Mouse (Mus musculus): ENCODE measurements around the gene Cbl. TPM values are rescaled to one million over a fixed set of nuclear protein-coding genes. Genes with fewer than 3 reads are reported as not detected.

The Cbl gene
- polyA plus RNA-seq, 1 experiment from 2014 or later = 19.2 TPM

DNA sequence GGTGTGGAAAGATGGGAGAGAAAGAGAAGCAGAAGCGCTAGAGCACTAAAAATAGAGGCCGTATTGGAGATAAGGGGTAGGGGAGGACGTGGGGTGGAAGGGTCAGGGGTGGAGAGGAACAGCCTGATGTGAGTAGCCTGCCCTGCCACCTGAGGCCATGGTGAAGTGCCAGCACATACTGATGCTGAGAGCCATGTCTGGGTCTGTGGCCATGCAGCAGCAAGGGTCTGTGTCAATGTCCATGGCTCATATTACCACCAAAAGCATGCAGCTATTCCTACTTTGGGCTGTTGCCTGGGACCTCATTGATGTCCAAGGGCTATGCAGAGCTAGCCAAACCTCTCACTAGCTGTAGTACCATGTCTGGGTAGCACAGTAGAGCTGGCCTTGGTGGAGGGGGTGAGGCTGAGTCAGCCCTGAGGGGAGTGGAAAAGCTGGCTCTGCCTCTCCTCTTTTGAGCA, 63.1 kb downstream of the Cbl start:
- DNase-seq (ENCODE audit: low spot score) = no peak
- Histone ChIP-seq H3K4me2 (ENCODE audit: low read depth, severe bottlenecking) (no peak overlapping the region), H3K4me1 (ENCODE audit: control insufficient read depth, insufficient read depth, low read length) (no peaks in the 10 kb centered on the region), H3K4me3 (ENCODE audit: low read depth, low read length) (no peak overlapping the region), H3K9me3 (ENCODE audit: control insufficient read depth, low read length) (no peaks in the 10 kb centered on the region), H3K27me3 (ENCODE audit: control insufficient read depth, insufficient read depth, low read length) (no peaks in the 10 kb centered on the region), H3K27ac (replicated peaks; ENCODE audit: low read depth, low read length) (no peak overlapping the region), H3K36me3 (ENCODE audit: control insufficient read depth, insufficient read depth, low read length) (peaks cover 4% of the 10 kb centered on the region; the same call in 1 of the 2 replicates), H3K9ac (ENCODE audit: low read length) (no peak overlapping the region)
- ATAC-seq (ENCODE audit: insufficient number of reproducible peaks, low FRiP score, low TSS enrichment, low read depth) = no peak
- 90% methylated on average over 3 of the region's 3 CpGs for WGBS

DNA sequence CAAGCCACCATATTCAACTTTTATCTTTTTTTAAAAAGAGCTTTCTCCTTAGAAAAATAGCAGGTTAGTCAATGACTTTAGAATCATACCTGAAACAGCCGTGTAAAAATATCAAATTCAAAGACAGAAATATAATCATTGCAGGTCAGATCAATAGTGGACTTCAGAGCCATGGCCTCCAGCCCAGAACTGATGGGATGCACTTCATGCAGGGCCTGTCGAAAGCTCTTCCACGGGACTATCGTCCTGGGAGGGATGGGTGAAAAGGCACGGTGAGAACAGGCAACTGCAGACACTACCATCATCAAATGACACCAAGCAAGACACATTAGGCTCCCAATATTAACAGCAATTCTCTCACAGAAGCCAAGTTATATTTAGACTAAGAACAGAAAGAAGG, 64.9 kb downstream of the Cbl start:
- H3K27ac ChIP-seq (replicated peaks; ENCODE audit: low read depth, low read length) = no peak overlapping the region

DNA sequence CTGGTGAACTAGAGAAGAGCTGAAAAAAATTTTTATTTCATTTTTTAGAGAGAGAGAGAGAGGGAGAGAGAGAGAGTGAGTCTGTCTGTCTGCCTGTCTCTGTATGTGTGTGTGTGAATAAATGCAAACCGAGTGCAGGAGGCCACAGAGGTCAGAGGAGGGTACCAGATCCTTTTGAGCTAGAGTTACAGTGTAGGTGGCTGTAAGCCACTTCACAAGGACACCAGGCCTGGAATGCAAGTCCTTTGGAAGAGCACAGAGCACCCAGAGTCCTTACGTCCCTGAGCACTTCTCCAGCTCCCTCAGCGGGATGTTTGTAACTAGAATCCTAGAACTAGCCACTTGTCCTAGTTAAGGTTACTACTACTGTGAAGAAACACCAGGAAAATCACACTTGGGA, 74.0 kb downstream of the Cbl start:
- Histone ChIP-seq H3K9me3 (ENCODE audit: control insufficient read depth, low read length) (no peaks in the 10 kb centered on the region), H3K4me2 (ENCODE audit: low read depth, severe bottlenecking) (no peak overlapping the region), H3K4me3 (ENCODE audit: low read depth, low read length) (no peak overlapping the region), H3K9ac (ENCODE audit: low read length) (no peak overlapping the region), H3K27ac (replicated peaks; ENCODE audit: low read depth, low read length) (no peak overlapping the region), H3K36me3 (ENCODE audit: control insufficient read depth, insufficient read depth, low read length) (peaks cover 29% of the 10 kb centered on the region; the same call in 1 of the 2 replicates), H3K27me3 (ENCODE audit: control insufficient read depth, insufficient read depth, low read length) (no peaks in the 10 kb centered on the region), H3K4me1 (ENCODE audit: control insufficient read depth, insufficient read depth, low read length) (no peaks in the 10 kb centered on the region)
- 85% methylated on average over 3 of the region's 3 CpGs for WGBS
- DNase-seq (ENCODE audit: low spot score) (no peak), ATAC-seq (ENCODE audit: insufficient number of reproducible peaks, low FRiP score, low TSS enrichment, low read depth) (no peak)

More for the DNA sequence above, 64.9 kb downstream of the Cbl start:
- peaks cover 7% of the 10 kb centered on the region; the same call in 1 of the 2 replicates for H3K36me3 ChIP-seq (ENCODE audit: control insufficient read depth, insufficient read depth, low read length)
- no peaks in the 10 kb centered on the region for H3K4me1 ChIP-seq (ENCODE audit: control insufficient read depth, insufficient read depth, low read length)
- ATAC-seq (ENCODE audit: insufficient number of reproducible peaks, low FRiP score, low TSS enrichment, low read depth) (no peak), DNase-seq (ENCODE audit: low spot score) (no peak)
- H3K4me2 ChIP-seq (ENCODE audit: low read depth, severe bottlenecking) = no peak overlapping the region
- H3K9me3 ChIP-seq (ENCODE audit: control insufficient read depth, low read length) = no peaks in the 10 kb centered on the region
- no peak overlapping the region for H3K4me3 ChIP-seq (ENCODE audit: low read depth, low read length)
- 89% methylated on average over 5 of the region's 5 CpGs for WGBS
- H3K27me3 ChIP-seq (ENCODE audit: control insufficient read depth, insufficient read depth, low read length) = no peaks in the 10 kb centered on the region
- H3K9ac ChIP-seq (ENCODE audit: low read length) = no peak overlapping the region

DNA sequence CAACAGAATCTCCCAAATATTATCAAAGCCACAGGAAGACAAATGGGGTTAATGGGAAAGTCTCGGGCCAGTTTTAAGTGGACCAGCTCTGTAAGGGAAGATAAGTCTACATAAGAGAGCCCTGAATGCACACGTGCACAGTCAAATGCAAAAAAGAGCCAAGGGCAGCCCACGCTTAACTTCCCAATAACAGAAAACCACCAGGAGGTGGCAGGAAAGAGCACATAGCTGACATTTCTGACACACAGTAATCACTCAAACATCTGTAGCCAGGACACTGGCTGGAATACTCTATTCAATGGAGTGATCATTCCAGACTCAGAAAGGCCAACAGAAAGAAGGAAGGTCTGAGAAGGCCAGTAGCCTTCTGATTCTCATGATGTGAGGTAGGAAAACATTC, 86.6 kb downstream of the Cbl start:
- ATAC-seq (ENCODE audit: insufficient number of reproducible peaks, low FRiP score, low TSS enrichment, low read depth) = no peak
- no peak for DNase-seq (ENCODE audit: low spot score)
- Histone ChIP-seq H3K9ac (ENCODE audit: low read length) (no peak overlapping the region), H3K9me3 (ENCODE audit: control insufficient read depth, low read length) (no peaks in the 10 kb centered on the region), H3K36me3 (ENCODE audit: control insufficient read depth, insufficient read depth, low read length) (0 out of 2 replicates have a peak, but pooled peaks cover 5% of the 10 kb centered on the region), H3K4me3 (ENCODE audit: low read depth, low read length) (no peak overlapping the region), H3K4me2 (ENCODE audit: low read depth, severe bottlenecking) (no peak overlapping the region), H3K4me1 (ENCODE audit: control insufficient read depth, insufficient read depth, low read length) (no peaks in the 10 kb centered on the region), H3K27me3 (ENCODE audit: control insufficient read depth, insufficient read depth, low read length) (no peaks in the 10 kb centered on the region), H3K27ac (replicated peaks; ENCODE audit: low read depth, low read length) (no peak overlapping the region)
- WGBS = 81% methylated on average over 3 of the region's 3 CpGs

DNA sequence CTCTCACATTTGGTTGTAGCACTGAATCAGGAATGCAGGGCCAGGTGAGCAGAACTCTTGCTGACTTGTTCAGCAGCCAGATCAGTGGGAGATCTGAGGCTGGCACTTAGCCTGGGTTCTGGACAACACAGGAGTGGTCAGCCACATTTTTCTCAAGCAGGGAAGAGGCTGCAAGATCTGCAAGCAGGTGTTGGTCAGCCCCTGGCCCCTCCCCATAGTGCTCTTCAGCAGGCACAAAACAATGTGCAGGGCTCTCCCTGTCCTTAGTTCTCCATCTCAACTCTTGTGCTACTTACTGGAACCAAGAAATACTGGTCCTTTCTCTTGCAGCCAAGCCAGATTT, 89.2 kb downstream of the Cbl start:
- H3K4me3 ChIP-seq (ENCODE audit: low read depth, low read length) = no peak overlapping the region
- H3K27me3 ChIP-seq (ENCODE audit: control insufficient read depth, insufficient read depth, low read length) = no peaks in the 10 kb centered on the region
- no peak overlapping the region for H3K4me2 ChIP-seq (ENCODE audit: low read depth, severe bottlenecking)
- DNase-seq (ENCODE audit: low spot score) = no peak
- no peak overlapping the region for H3K27ac ChIP-seq (replicated peaks; ENCODE audit: low read depth, low read length)
- H3K9ac ChIP-seq (ENCODE audit: low read length) = no peak overlapping the region
- H3K36me3 ChIP-seq (ENCODE audit: control insufficient read depth, insufficient read depth, low read length) = peaks cover 5% of the 10 kb centered on the region; the same call in 1 of the 2 replicates
- no peaks in the 10 kb centered on the region for H3K9me3 ChIP-seq (ENCODE audit: control insufficient read depth, low read length)
- no peak for ATAC-seq (ENCODE audit: insufficient number of reproducible peaks, low FRiP score, low TSS enrichment, low read depth)
- no peaks in the 10 kb centered on the region for H3K4me1 ChIP-seq (ENCODE audit: control insufficient read depth, insufficient read depth, low read length)

DNA sequence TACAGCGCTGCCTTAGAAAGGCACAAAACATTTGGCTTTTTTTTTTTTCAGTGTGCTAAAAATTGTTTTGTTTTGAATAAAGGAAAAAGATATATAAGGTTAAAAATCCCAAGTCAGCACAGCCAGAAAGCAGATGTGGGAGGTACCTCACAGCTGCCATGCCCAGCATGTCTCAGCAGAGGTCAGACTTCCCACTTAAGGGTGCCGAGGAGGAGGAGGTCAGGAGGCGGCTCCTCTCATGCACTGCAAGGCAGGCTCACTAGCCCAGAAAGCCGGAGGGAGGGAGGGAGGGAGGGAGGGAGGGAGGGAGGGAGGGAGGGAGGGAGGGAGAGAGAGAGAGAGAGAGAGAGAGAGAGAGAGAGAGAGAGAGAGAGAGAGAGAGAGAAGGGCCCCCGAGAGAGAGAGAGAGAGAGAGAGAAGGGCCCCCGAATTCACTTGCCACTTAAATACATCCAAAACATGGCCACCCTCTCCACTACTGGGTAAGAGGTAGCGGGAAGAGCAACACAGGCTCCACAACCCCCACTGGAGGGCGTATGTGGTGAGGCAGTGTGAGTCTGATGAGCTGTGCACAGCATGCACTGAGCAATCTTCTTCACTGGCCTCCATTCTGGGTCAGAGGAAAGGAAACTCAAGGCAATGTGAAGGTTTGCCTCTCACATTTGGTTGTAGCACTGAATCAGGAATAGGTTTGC, 89.7 kb downstream of the Cbl start:
- Histone ChIP-seq H3K9ac (ENCODE audit: low read length) (no peak overlapping the region), H3K27me3 (ENCODE audit: control insufficient read depth, insufficient read depth, low read length) (no peaks in the 10 kb centered on the region), H3K36me3 (ENCODE audit: control insufficient read depth, insufficient read depth, low read length) (peaks cover 3% of the 10 kb centered on the region; the same call in 1 of the 2 replicates), H3K4me3 (ENCODE audit: low read depth, low read length) (no peak overlapping the region), H3K9me3 (ENCODE audit: control insufficient read depth, low read length) (no peaks in the 10 kb centered on the region), H3K27ac (replicated peaks; ENCODE audit: low read depth, low read length) (no peak overlapping the region), H3K4me2 (ENCODE audit: low read depth, severe bottlenecking) (no peak overlapping the region), H3K4me1 (ENCODE audit: control insufficient read depth, insufficient read depth, low read length) (no peaks in the 10 kb centered on the region)
- DNase-seq (ENCODE audit: low spot score) = no peak
- 33% methylated on average over 7 of the region's 8 CpGs for WGBS
- no peak for ATAC-seq (ENCODE audit: insufficient number of reproducible peaks, low FRiP score, low TSS enrichment, low read depth)

DNA sequence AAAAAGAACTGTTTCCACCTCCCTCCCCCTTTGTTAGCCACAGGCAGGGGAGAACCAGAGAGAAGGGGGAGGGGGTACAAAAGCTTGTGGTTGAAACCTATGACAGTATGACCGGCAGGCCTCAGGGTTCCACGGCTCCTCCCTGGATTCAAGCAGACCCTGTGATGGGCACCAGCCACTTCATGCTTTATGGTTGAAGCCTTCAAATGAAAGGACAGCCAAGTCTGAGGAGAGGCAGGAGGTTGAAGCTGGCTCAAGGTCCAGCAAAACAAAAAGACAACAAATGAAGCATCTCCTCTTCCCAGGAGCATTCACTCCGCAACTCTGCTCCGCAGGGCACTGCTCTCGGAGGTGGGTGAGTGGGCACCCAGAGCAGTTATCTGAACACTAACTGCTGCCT, 90.4 kb downstream of the Cbl start:
- Histone ChIP-seq H3K9me3 (ENCODE audit: control insufficient read depth, low read length) (no peaks in the 10 kb centered on the region), H3K4me1 (ENCODE audit: control insufficient read depth, insufficient read depth, low read length) (no peaks in the 10 kb centered on the region), H3K4me2 (ENCODE audit: low read depth, severe bottlenecking) (no peak overlapping the region), H3K27ac (replicated peaks; ENCODE audit: low read depth, low read length) (no peak overlapping the region), H3K36me3 (ENCODE audit: control insufficient read depth, insufficient read depth, low read length) (peaks cover 2% of the 10 kb centered on the region; the same call in 1 of the 2 replicates), H3K4me3 (ENCODE audit: low read depth, low read length) (no peak overlapping the region), H3K27me3 (ENCODE audit: control insufficient read depth, insufficient read depth, low read length) (no peaks in the 10 kb centered on the region), H3K9ac (ENCODE audit: low read length) (no peak overlapping the region)
- 94% methylated on average over 5 of the region's 5 CpGs for WGBS
- ATAC-seq (ENCODE audit: insufficient number of reproducible peaks, low FRiP score, low TSS enrichment, low read depth) = no peak
- DNase-seq (ENCODE audit: low spot score) = no peak

DNA sequence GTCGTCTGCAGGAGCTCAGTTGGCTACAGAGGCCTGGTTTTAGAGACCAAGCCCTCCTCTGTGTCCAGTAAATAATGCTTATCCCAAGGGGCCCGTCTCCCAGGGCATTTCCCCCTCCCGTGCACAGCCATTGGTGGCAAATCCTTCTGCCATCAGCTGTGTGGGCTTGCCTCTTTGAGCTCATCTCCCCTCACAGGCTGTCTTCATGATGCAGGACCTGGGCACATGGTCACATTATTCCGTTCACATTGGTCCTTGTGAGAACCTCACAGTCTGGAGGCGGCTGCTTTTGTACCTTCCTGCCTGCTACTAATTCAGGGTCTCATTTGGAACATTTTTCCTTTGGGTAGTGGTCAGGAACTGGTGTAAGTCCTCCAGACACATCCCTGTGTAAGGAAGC, 91.9 kb downstream of the Cbl start:
- Histone ChIP-seq H3K9ac (ENCODE audit: low read length) (no peak overlapping the region), H3K9me3 (ENCODE audit: control insufficient read depth, low read length) (no peaks in the 10 kb centered on the region), H3K4me1 (ENCODE audit: control insufficient read depth, insufficient read depth, low read length) (no peaks in the 10 kb centered on the region), H3K4me3 (ENCODE audit: low read depth, low read length) (no peak overlapping the region), H3K4me2 (ENCODE audit: low read depth, severe bottlenecking) (no peak overlapping the region), H3K36me3 (ENCODE audit: control insufficient read depth, insufficient read depth, low read length) (peaks cover 4% of the 10 kb centered on the region), H3K27ac (replicated peaks; ENCODE audit: low read depth, low read length) (no peak overlapping the region), H3K27me3 (ENCODE audit: control insufficient read depth, insufficient read depth, low read length) (no peaks in the 10 kb centered on the region)
- ATAC-seq (ENCODE audit: insufficient number of reproducible peaks, low FRiP score, low TSS enrichment, low read depth) = no peak
- no peak for DNase-seq (ENCODE audit: low spot score)
- 66% methylated on average over 5 of the region's 5 CpGs for WGBS

DNA sequence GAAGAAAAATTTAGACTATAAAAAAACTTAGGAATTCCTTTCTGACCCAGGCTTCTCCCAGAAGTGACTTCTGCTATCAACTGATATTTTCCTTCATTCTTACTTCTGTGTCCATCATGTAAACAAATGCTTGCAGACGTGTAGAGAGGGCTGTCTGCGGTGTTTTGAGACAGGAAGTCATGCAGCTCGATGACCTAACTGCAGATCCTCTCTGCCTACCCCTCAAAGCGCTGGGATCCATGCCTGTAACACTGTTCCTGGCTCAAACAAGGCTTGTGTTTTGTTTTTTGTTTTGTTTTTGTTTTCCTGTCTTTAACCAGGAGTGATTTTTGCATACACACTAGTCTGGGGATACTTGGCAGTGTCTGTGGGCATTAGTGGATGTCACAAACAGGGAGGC, 96.0 kb downstream of the Cbl start:
- 66% methylated on average over 4 of the region's 4 CpGs for WGBS
- no peak for ATAC-seq (ENCODE audit: insufficient number of reproducible peaks, low FRiP score, low TSS enrichment, low read depth)
- Histone ChIP-seq H3K4me2 (ENCODE audit: low read depth, severe bottlenecking) (no peak overlapping the region), H3K4me1 (ENCODE audit: control insufficient read depth, insufficient read depth, low read length) (peaks cover 9% of the 10 kb centered on the region), H3K27ac (replicated peaks; ENCODE audit: low read depth, low read length) (no peak overlapping the region), H3K4me3 (ENCODE audit: low read depth, low read length) (no peak overlapping the region), H3K9ac (ENCODE audit: low read length) (no peak overlapping the region), H3K9me3 (ENCODE audit: control insufficient read depth, low read length) (no peaks in the 10 kb centered on the region), H3K27me3 (ENCODE audit: control insufficient read depth, insufficient read depth, low read length) (peaks cover 29% of the 10 kb centered on the region), H3K36me3 (ENCODE audit: control insufficient read depth, insufficient read depth, low read length) (peaks cover 2% of the 10 kb centered on the region)
- no peak for DNase-seq (ENCODE audit: low spot score)

Data from limb, embryonic 11.5 days (tissue).